Mouse (Mus musculus) gastrocnemius, adult 18-20 months (tissue): ENCODE measurements around the gene Cdkl3. TPM values are rescaled to one million over a fixed set of nuclear protein-coding genes. Genes with fewer than 3 reads are reported as not detected.

Source experiments
- DNase-seq: peaks from one replicate; pipeline ENCODE4 v3.0.0; 2021; ENCODE audit warnings: low spot score
- total RNA-seq, 2 experiments: library from RNA; stranded (reverse); gene quantifications; 2 replicates each; pipeline ENCODE4 v1.2.3; 2021

The Cdkl3 gene
- total RNA-seq, 2 experiments from 2014 or later = 3.0 to 4.6 TPM

GRCm38 (mm10) chr11:52011011-52011410 is 7.0 kb downstream of the Cdkl3 start:
- DNase-seq = no peak

- no peak for DNase-seq
Observed at GRCm38 (mm10) chr11:52011541-52011940, 7.5 kb downstream of the Cdkl3 start.

- no peak for DNase-seq
Observed at GRCm38 (mm10) chr11:52018217-52018616, 14.2 kb downstream of the Cdkl3 start.

- DNase-seq = no peak
Observed at GRCm38 (mm10) chr11:52032356-52032755, 28.3 kb downstream of the Cdkl3 start.

- no peak for DNase-seq
Observed at GRCm38 (mm10) chr11:52033953-52034352, 29.9 kb downstream of the Cdkl3 start.

GRCm38 (mm10) chr11:52035905-52036304 is 31.9 kb downstream of the Cdkl3 start:
- DNase-seq = no peak

GRCm38 (mm10) chr11:52037659-52038058 is 33.6 kb downstream of the Cdkl3 start:
- DNase-seq = no peak

- DNase-seq = no peak
Observed at GRCm38 (mm10) chr11:52043224-52043623, 39.2 kb downstream of the Cdkl3 start.

GRCm38 (mm10) chr11:52044156-52044555 is 40.1 kb downstream of the Cdkl3 start:
- no peak for DNase-seq

- no peak for DNase-seq
Observed at GRCm38 (mm10) chr11:52046446-52047165, 42.6 kb downstream of the Cdkl3 start.

- no peak for DNase-seq
Observed at GRCm38 (mm10) chr11:52053371-52053770, 49.4 kb downstream of the Cdkl3 start.

GRCm38 (mm10) chr11:52054728-52055127 is 50.7 kb downstream of the Cdkl3 start:
- DNase-seq = no peak

- DNase-seq = no peak
Observed at GRCm38 (mm10) chr11:52056198-52056597, 52.2 kb downstream of the Cdkl3 start.

- no peak for DNase-seq
Observed at GRCm38 (mm10) chr11:52059001-52059400, 55.0 kb downstream of the Cdkl3 start.

- no peak for DNase-seq
Observed at GRCm38 (mm10) chr11:52060315-52060714, 56.3 kb downstream of the Cdkl3 start.

- DNase-seq = no peak
Observed at GRCm38 (mm10) chr11:52062406-52062805, 58.4 kb downstream of the Cdkl3 start.

- DNase-seq = no peak
Observed at GRCm38 (mm10) chr11:52064398-52064797, 60.4 kb downstream of the Cdkl3 start.

- no peak for DNase-seq
Observed at GRCm38 (mm10) chr11:52065841-52066240, 61.8 kb downstream of the Cdkl3 start.

- DNase-seq = no peak
Observed at GRCm38 (mm10) chr11:52071768-52072167, 67.7 kb downstream of the Cdkl3 start.

- no peak for DNase-seq
Observed at GRCm38 (mm10) chr11:52073528-52074170, 69.6 kb downstream of the Cdkl3 start.

- no peak for DNase-seq
Observed at GRCm38 (mm10) chr11:52074626-52075470, 70.8 kb downstream of the Cdkl3 start.
